9 mouse cellular contexts compared by ENCODE assay signal in genomic region chr2:24755276-24755675, GRCm38 (mm10). TPM values are rescaled to one million over a fixed set of nuclear protein-coding genes. Genes with fewer than 3 reads are reported as not detected.
A peak's percentile ranks its signal among the peaks of the same experiment; 100 is the strongest.
DNase-seq lines count a peak whose midpoint lies in the region; ATAC-seq and TF ChIP-seq lines count a peak whose summit lies in the region.
"Had no signal": no experiment of that assay in that cellular context is flagged by ENCODE, and none has a peak within 500 bp of the region (broad histone marks: within the 10 kb centered on the region; RNA-seq: fewer than 3 reads in every experiment).

No protein-coding gene starts in this region.

- no peaks in the 10 kb centered on the region for H3K4me1 ChIP-seq in intestine, postnatal 0 days (replicated peaks; ENCODE audit: control insufficient read depth, insufficient read depth, low read length)
- no peaks in the 10 kb centered on the region for H3K4me1 ChIP-seq in intestine, embryonic 16.5 days (ENCODE audit: control insufficient read depth, insufficient read depth, low read length)
- H3K4me1 ChIP-seq in limb, embryonic 10.5 days, result no peaks in the 10 kb centered on the region
- peaks cover 39% of the 10 kb centered on the region for H3K4me1 ChIP-seq in neural tube, embryonic 13.5 days (replicated peaks)
- H3K4me1 ChIP-seq: embryonic facial prominence, embryonic 13.5 days had no signal

- H3K4me2 ChIP-seq in intestine, postnatal 0 days (replicated peaks; ENCODE audit: low read depth), result no peak overlapping the region
- H3K4me2 ChIP-seq in intestine, embryonic 16.5 days (ENCODE audit: low read depth, low read length), result no peak overlapping the region
- no peak overlapping the region for H3K4me2 ChIP-seq in neural tube, embryonic 13.5 days
- H3K4me2 ChIP-seq: embryonic facial prominence, embryonic 13.5 days had no signal

- H3K27ac ChIP-seq in intestine, postnatal 0 days (ENCODE audit: low read depth, low read length), result no peak overlapping the region
- no peak overlapping the region for H3K27ac ChIP-seq in intestine, embryonic 16.5 days (ENCODE audit: low read length)
- H3K27ac ChIP-seq in limb, embryonic 10.5 days, result no peak overlapping the region
- no peak overlapping the region for H3K27ac ChIP-seq in neural tube, embryonic 13.5 days (replicated peaks)
- H3K27ac ChIP-seq: embryonic facial prominence, embryonic 13.5 days had no signal

- 89% methylated on average over 1 of the region's 1 CpGs for WGBS in intestine, postnatal 0 days
- 89% methylated on average over 1 of the region's 1 CpGs for WGBS in intestine, embryonic 16.5 days
- WGBS in limb, embryonic 10.5 days, result 84% methylated on average over 1 of the region's 1 CpGs
- WGBS in neural tube, embryonic 13.5 days, result 100% methylated on average over 1 of the region's 1 CpGs

- H3K9ac ChIP-seq in intestine, postnatal 0 days (ENCODE audit: low read depth, low read length), result no peak overlapping the region
- H3K9ac ChIP-seq in intestine, embryonic 16.5 days (ENCODE audit: low read depth, low read length), result no peak overlapping the region
- H3K9ac ChIP-seq in neural tube, embryonic 13.5 days, result no peak overlapping the region
- H3K9ac ChIP-seq: embryonic facial prominence, embryonic 13.5 days had no signal

- H3K27me3 ChIP-seq in intestine, postnatal 0 days (replicated peaks; ENCODE audit: control insufficient read depth, insufficient read depth, low read length), result no peaks in the 10 kb centered on the region
- H3K27me3 ChIP-seq in intestine, embryonic 16.5 days (replicated peaks; ENCODE audit: control insufficient read depth, insufficient read depth, low read length), result no peaks in the 10 kb centered on the region
- no peaks in the 10 kb centered on the region for H3K27me3 ChIP-seq in limb, embryonic 10.5 days (ENCODE audit: low read depth, poor library complexity, severe bottlenecking)
- no peaks in the 10 kb centered on the region for H3K27me3 ChIP-seq in neural tube, embryonic 13.5 days
- H3K27me3 ChIP-seq: embryonic facial prominence, embryonic 13.5 days had no signal

- DNase-seq in adrenal gland, adult 18-20 months (ENCODE audit: low spot score in 2 of 2), result peak; percentile 24 to 37
- peak; percentile 69 for DNase-seq in embryo, embryonic 11 days
- peak; percentile 12 for DNase-seq in hindlimb bud, embryonic 11.5 days (ENCODE audit: extremely low spot score, low read depth, low spot score)
- DNase-seq in limb, embryonic 10.5 days (ENCODE audit: low spot score), result peak; percentile 69
- peak; percentile 76 to 79 for DNase-seq in thymus, postnatal 36 days

- H3K4me3 ChIP-seq in intestine, postnatal 0 days (ENCODE audit: low read depth, low read length), result no peak overlapping the region
- no peak overlapping the region for H3K4me3 ChIP-seq in intestine, embryonic 16.5 days (ENCODE audit: low read length)
- no peak overlapping the region for H3K4me3 ChIP-seq in limb, embryonic 10.5 days
- H3K4me3 ChIP-seq in neural tube, embryonic 13.5 days, result no peak overlapping the region
- H3K4me3 ChIP-seq: embryonic facial prominence, embryonic 13.5 days had no signal

- ATAC-seq in intestine, postnatal 0 days, result no peak
- no peak for ATAC-seq in intestine, embryonic 16.5 days
- ATAC-seq in neural tube, embryonic 13.5 days (ENCODE audit: low read depth), result peak; percentile 29; the same call in 1 of the 2 replicates

- H3K36me3 ChIP-seq in intestine, postnatal 0 days (ENCODE audit: control insufficient read depth, insufficient read depth), result no peaks in the 10 kb centered on the region
- H3K36me3 ChIP-seq in intestine, embryonic 16.5 days (ENCODE audit: control insufficient read depth, insufficient read depth, low read length), result no peaks in the 10 kb centered on the region
- H3K36me3 ChIP-seq in limb, embryonic 10.5 days, result no peaks in the 10 kb centered on the region
- peaks cover 81% of the 10 kb centered on the region for H3K36me3 ChIP-seq in neural tube, embryonic 13.5 days
- H3K36me3 ChIP-seq: embryonic facial prominence, embryonic 13.5 days had no signal

- peak; percentile 79 for TF ChIP-seq CTCF in intestine, postnatal 0 days (IDR thresholded peaks at IDR 0.05; ENCODE audit: low read depth)

- no peaks in the 10 kb centered on the region for H3K9me3 ChIP-seq in intestine, postnatal 0 days (ENCODE audit: control insufficient read depth)
- no peaks in the 10 kb centered on the region for H3K9me3 ChIP-seq in intestine, embryonic 16.5 days (ENCODE audit: control insufficient read depth, low read length)
- no peaks in the 10 kb centered on the region for H3K9me3 ChIP-seq in limb, embryonic 10.5 days (replicated peaks)
- H3K9me3 ChIP-seq in neural tube, embryonic 13.5 days, result no peaks in the 10 kb centered on the region
- H3K9me3 ChIP-seq: embryonic facial prominence, embryonic 13.5 days had no signal

RNA-seq across cellular contexts. Expression of gene Cacna1b, which starts 7.7 kb away (rescaled TPM):
- polyA plus RNA-seq in intestine, postnatal 0 days (2015; fragmentation: Nextera tagmentation; extraction: Ambion mirVana), result 0.37 and 0.47 TPM in 2 replicates
- polyA plus RNA-seq in intestine, embryonic 16.5 days (2015; fragmentation: Nextera tagmentation; extraction: Ambion mirVana), result 0.62 and 0.97 TPM in 2 replicates
- total RNA-seq in adrenal gland, adult 18-20 months (2021), result 1 to 10 TPM; 2.3 to 2.8 TPM
- 1.7 and 2.2 TPM in 2 replicates for polyA plus RNA-seq in limb, embryonic 10.5 days (2016; fragmentation: Nextera tagmentation; extraction: Ambion mirVana)
- polyA plus RNA-seq in neural tube, embryonic 13.5 days (2015; fragmentation: Nextera tagmentation; extraction: Ambion mirVana), result 8.4 and 8.9 TPM in 2 replicates

Comparison
In these comparisons a context has a peak if more than half of its experiments do, and no peak if none do; other contexts are left out.
1. DNase-seq: peak in every context shown above with its lines; median percentile 78 in thymus, postnatal 36 days; 69 in embryo, embryonic 11 days; 69 in limb, embryonic 10.5 days; 30 in adrenal gland, adult 18-20 months; 12 in hindlimb bud, embryonic 11.5 days.